Mouse (Mus musculus) cerebellum, adult 2 months (tissue): ENCODE results near the gene Rps21.

Experiments
- CTCF ChIP-seq: fragments of 200-500 bp; IDR thresholded peaks from 2 replicates; pipeline ENCODE4 v1.5.1; 2011; ENCODE audit warnings: low read depth, mild to moderate bottlenecking, control low read depth, low read length, moderate library complexity, borderline replicate concordance; ENCODE audit not compliant: insufficient read depth
- POLR2A ChIP-seq: fragments of 200-500 bp; IDR thresholded peaks from 2 replicates; pipeline ENCODE4 v1.6.1; 2011; ENCODE audit warnings: low read length, control low read depth, borderline replicate concordance; ENCODE audit not compliant: insufficient read depth

DNA sequence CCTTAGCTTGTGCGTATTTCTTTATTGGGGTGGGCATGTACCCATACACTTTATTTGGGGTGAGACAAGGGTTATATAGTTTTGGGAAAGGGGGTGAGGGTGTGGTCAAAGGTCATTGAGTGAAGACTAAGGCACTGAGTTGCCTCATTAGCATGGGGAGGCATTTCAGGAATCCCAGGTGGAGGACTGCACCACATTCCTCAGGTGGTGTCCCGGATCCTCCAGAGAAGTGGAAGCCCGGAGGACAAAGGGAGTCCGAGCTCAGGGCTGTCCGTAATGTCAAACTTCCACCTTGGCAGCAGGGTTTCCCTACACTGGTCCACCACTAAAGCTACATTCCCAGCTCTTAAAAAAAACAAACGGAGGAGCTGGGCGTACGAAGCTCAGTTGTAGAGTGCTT, 35.7 kb downstream of the Rps21 start:
- TF ChIP-seq CTCF (no peak), POLR2A (no peak)
